Mouse (Mus musculus) ES-Bruce4 (cell line): ENCODE data around the gene S100a16. TPM values are rescaled to one million over a fixed set of nuclear protein-coding genes. Genes with fewer than 3 reads are reported as not detected.

ENCODE experiments used
- H3K27ac ChIP-seq: 2 replicates; pipeline ENCODE4 v1.5.1; 2012; ENCODE audit warnings: low read length, inconsistent platforms; ENCODE audit not compliant: insufficient read depth
- H3K27me3 ChIP-seq: 2 replicates; pipeline ENCODE4 v1.6.1; 2012; ENCODE audit warnings: mild to moderate bottlenecking, low read length, inconsistent platforms; ENCODE audit not compliant: control insufficient read depth, poor library complexity, insufficient read depth, severe bottlenecking
- H3K36me3 ChIP-seq: 2 replicates; pipeline ENCODE4 v1.6.1; 2012; ENCODE audit warnings: inconsistent platforms, mild to moderate bottlenecking, low read length, moderate library complexity; ENCODE audit not compliant: control insufficient read depth, poor library complexity, insufficient read depth, severe bottlenecking
- H3K4me1 ChIP-seq: one replicate; pipeline ENCODE4 v1.8.1; 2011; ENCODE audit warnings: low read length; ENCODE audit not compliant: control insufficient read depth, insufficient read depth
- H3K4me3 ChIP-seq: 2 replicates; pipeline ENCODE4 v1.5.1; 2011; ENCODE audit warnings: low read depth, mild to moderate bottlenecking, low read length
- H3K9ac ChIP-seq: 2 replicates; pipeline ENCODE4 v1.6.1; 2012; ENCODE audit warnings: low read depth, mild to moderate bottlenecking, inconsistent platforms; ENCODE audit not compliant: poor library complexity, severe bottlenecking
- H3K9me3 ChIP-seq: replicated peaks from 2 replicates; pipeline ENCODE4 v1.6.1; 2012; ENCODE audit warnings: mild to moderate bottlenecking, low read length, inconsistent platforms; ENCODE audit not compliant: control insufficient read depth, poor library complexity, insufficient read depth, severe bottlenecking
- CTCF ChIP-seq: IDR thresholded peaks from one replicate; pipeline ENCODE4 v1.8.1; 2011; ENCODE audit warnings: low read depth, low read length
- EP300 ChIP-seq: IDR thresholded peaks from 2 replicates; pipeline ENCODE4 v1.6.1; 2011; ENCODE audit warnings: low read depth, low read length; ENCODE audit not compliant: insufficient read depth
- POLR2A ChIP-seq: IDR thresholded peaks from one replicate; pipeline ENCODE4 v1.8.1; 2011; ENCODE audit warnings: low read length; ENCODE audit not compliant: insufficient read depth
- polyA plus RNA-seq: library from polyadenylated mRNA; stranded (reverse); fragments of >200 nt; gene quantifications from 2 replicates; pipeline ENCODE4 v1.2.4, GENCODE M21; 2011; ENCODE audit warnings: low read depth; ENCODE audit not compliant: missing spikeins, insufficient read depth, insufficient read length

S100a16 gene
- polyA plus RNA-seq, 1 experiment, result 3.1 TPM

DNA sequence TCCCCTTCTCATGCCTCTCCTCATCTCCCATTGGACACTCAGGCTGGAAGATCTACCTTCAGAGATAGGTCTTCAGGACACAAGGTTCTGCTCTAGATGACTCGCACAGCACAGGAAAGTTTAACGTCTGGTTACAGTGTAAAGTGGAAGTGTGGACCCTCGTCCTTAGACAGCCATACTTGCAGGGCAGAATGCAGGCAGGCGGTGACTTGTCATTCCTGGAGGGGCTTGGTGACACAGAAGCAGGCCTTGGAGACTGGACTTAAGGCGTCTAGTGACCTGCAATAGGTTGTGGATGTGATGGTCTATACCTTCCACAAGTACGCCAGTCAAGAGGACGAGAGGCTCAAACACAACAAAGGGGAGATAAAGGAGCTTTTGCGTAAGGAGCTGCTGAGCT, 52.9 kb downstream of the S100a16 start, which contains the start of gene S100a2:
Gene S100a2, plus strand, starts transcription at position 301 of the 400 bp plus-strand sequence.
- Histone ChIP-seq H3K27ac (no peak within 1 kb of the TSS), H3K9ac (no peak within 1 kb of the TSS), H3K27me3 (no peaks in the 10 kb centered on the region), H3K4me3 (no peak within 1 kb of the TSS), H3K9me3 (peaks cover 8% of the 10 kb centered on the region), H3K4me1 (peaks cover 2% of the 10 kb centered on the region), H3K36me3 (no peaks in the 10 kb centered on the region)
- TF ChIP-seq POLR2A (no peak), CTCF (no peak), EP300 (no peak)

Other genes with a start within 250 kb of the S100a16 start
- gene Gatad2b, start 244.1 kb upstream of the S100a16 start, polyA plus RNA-seq, result 59.0 and 66.1 TPM in 2 replicates
- gene Slc27a3, start 147.3 kb upstream of the S100a16 start, polyA plus RNA-seq, result 11.0 and 12.5 TPM in 2 replicates
- 68.6 and 71.0 TPM in 2 replicates for gene Ints3, start 103.6 kb upstream of the S100a16 start, polyA plus RNA-seq
- gene Npr1, start 71.4 kb upstream of the S100a16 start, polyA plus RNA-seq, result 10.8 and 13.6 TPM in 2 replicates
- 211 and 233 TPM in 2 replicates for gene Ilf2, start 61.1 kb upstream of the S100a16 start, polyA plus RNA-seq
- gene Snapin, start 46.2 kb upstream of the S100a16 start, polyA plus RNA-seq, result 63.9 and 65.1 TPM in 2 replicates
- gene Chtop, start 27.8 kb upstream of the S100a16 start, polyA plus RNA-seq, result 124 and 130 TPM in 2 replicates
- 46.3 and 50.4 TPM in 2 replicates for gene S100a1, start 22.9 kb upstream of the S100a16 start, polyA plus RNA-seq
- 71.4 and 73.2 TPM in 2 replicates for gene S100a13, start 22.8 kb upstream of the S100a16 start, polyA plus RNA-seq
- gene S100a14, start 10.4 kb upstream of the S100a16 start, polyA plus RNA-seq, result 0.88 and 1.9 TPM in 2 replicates
- gene S100a3, start 23.3 kb downstream of the S100a16 start, polyA plus RNA-seq, result 1.5 and 2.5 TPM in 2 replicates
- gene S100a2, start 53.0 kb downstream of the S100a16 start, polyA plus RNA-seq, result not detected in 2 replicates
- 5.1 TPM in 1 of 2 replicates, not detected in the other for gene Gm42674, start 64.7 kb downstream of the S100a16 start, polyA plus RNA-seq
- 11.0 and 15.5 TPM in 2 replicates for gene S100a4, start 66.5 kb downstream of the S100a16 start, polyA plus RNA-seq
- gene S100a5, start 71.3 kb downstream of the S100a16 start, polyA plus RNA-seq, result not detected in 2 replicates
- gene S100a6, start 75.6 kb downstream of the S100a16 start, polyA plus RNA-seq, result 516 and 526 TPM in 2 replicates
- gene S100a7a, start 116.8 kb downstream of the S100a16 start, polyA plus RNA-seq, result 0.79 TPM in 1 of 2 replicates, not detected in the other
- not detected in 2 replicates for gene S100a8, start 131.7 kb downstream of the S100a16 start, polyA plus RNA-seq
- not detected in 2 replicates for gene S100a9, start 158.5 kb downstream of the S100a16 start, polyA plus RNA-seq
- gene Pglyrp4, start 189.7 kb downstream of the S100a16 start, polyA plus RNA-seq, result not detected in 2 replicates
- not detected in 2 replicates for gene Gm5849, start 240.6 kb downstream of the S100a16 start, polyA plus RNA-seq